Mouse (Mus musculus): Measurements from ENCODE around the gene Ulk1. TPM values are rescaled to one million over a fixed set of nuclear protein-coding genes. Genes with fewer than 3 reads are reported as not detected.

The Ulk1 gene
- polyA plus RNA-seq, 1 experiment, result 23.9 TPM

GRCm38 (mm10) chr5:110770031-110770445 is 39.9 kb downstream of the Ulk1 start:
- H3K4me3 ChIP-seq, result peak overlapping the region; percentile 69
- H3K79me2 ChIP-seq (ENCODE audit: control insufficient read depth, insufficient read depth), result peaks cover 50% of the 10 kb centered on the region
- H3K27me3 ChIP-seq (ENCODE audit: control insufficient read depth, insufficient read depth, insufficient read length), result no peaks in the 10 kb centered on the region
- H3K4me2 ChIP-seq (ENCODE audit: low read depth), result peak overlapping the region; percentile 94
- H3K36me3 ChIP-seq (ENCODE audit: control insufficient read depth, insufficient read depth), result peaks cover 7% of the 10 kb centered on the region
- TF ChIP-seq TCF3 (IDR thresholded peaks at IDR 0.05; ENCODE audit: insufficient read length, low read depth) (no peak), MAX (IDR thresholded peaks at IDR 0.05; ENCODE audit: low read depth) (no peak), CEBPB (IDR thresholded peaks at IDR 0.05; ENCODE audit: insufficient read depth, poor library complexity, severe bottlenecking) (no peak), E2F4 (IDR thresholded peaks at IDR 0.05; ENCODE audit: insufficient read depth) (no peak), POLR2A (IDR thresholded peaks at IDR 0.05; ENCODE audit: insufficient read length, low read depth) (no peak), TCF12 (IDR thresholded peaks at IDR 0.05; ENCODE audit: insufficient read depth, poor library complexity, severe bottlenecking) (no peak), USF1 (IDR thresholded peaks at IDR 0.05; ENCODE audit: low read depth) (no peak), SRF (IDR thresholded peaks at IDR 0.05; ENCODE audit: control insufficient read depth, insufficient read length, low read depth) (no peak), POLR2AphosphoS2 (IDR thresholded peaks at IDR 0.05; ENCODE audit: insufficient read length, low read depth) (no peak), MYOD1 (IDR thresholded peaks at IDR 0.05; ENCODE audit: control insufficient read depth in 1 of 3, insufficient read length in 2 of 3, low read depth in 2 of 3) (no peak), REST (IDR thresholded peaks at IDR 0.05; ENCODE audit: insufficient read depth, insufficient read length) (no peak), MYOG (IDR thresholded peaks at IDR 0.05; ENCODE audit: control insufficient read depth in 1 of 3, insufficient read depth in 1 of 3, insufficient read length in 2 of 3, low read depth in 2 of 3) (no peak)
- H3ac ChIP-seq (ENCODE audit: control insufficient read depth, insufficient read length), result peak overlapping the region; percentile 100

GRCm38 (mm10) chr5:110769272-110769671 is 40.6 kb downstream of the Ulk1 start:
- peaks cover 57% of the 10 kb centered on the region for H3K79me2 ChIP-seq (ENCODE audit: control insufficient read depth, insufficient read depth)
- TF ChIP-seq E2F4 (IDR thresholded peaks at IDR 0.05; ENCODE audit: insufficient read depth), result no peak
- TF ChIP-seq POLR2AphosphoS2 (IDR thresholded peaks at IDR 0.05; ENCODE audit: insufficient read length, low read depth), result no peak
- no peak for TF ChIP-seq POLR2A (IDR thresholded peaks at IDR 0.05; ENCODE audit: insufficient read length, low read depth)
- TF ChIP-seq CEBPB (IDR thresholded peaks at IDR 0.05; ENCODE audit: insufficient read depth, poor library complexity, severe bottlenecking), result no peak
- TF ChIP-seq SRF (IDR thresholded peaks at IDR 0.05; ENCODE audit: control insufficient read depth, insufficient read length, low read depth), result no peak
- no peak for TF ChIP-seq TCF3 (IDR thresholded peaks at IDR 0.05; ENCODE audit: insufficient read length, low read depth)
- no peak for TF ChIP-seq USF1 (IDR thresholded peaks at IDR 0.05; ENCODE audit: low read depth)
- TF ChIP-seq MYOD1 (IDR thresholded peaks at IDR 0.05; ENCODE audit: control insufficient read depth in 1 of 3, insufficient read length in 2 of 3, low read depth in 2 of 3), result no peak
- no peak for TF ChIP-seq MAX (IDR thresholded peaks at IDR 0.05; ENCODE audit: low read depth)
- TF ChIP-seq TCF12 (IDR thresholded peaks at IDR 0.05; ENCODE audit: insufficient read depth, poor library complexity, severe bottlenecking), result no peak
- no peak for TF ChIP-seq REST (IDR thresholded peaks at IDR 0.05; ENCODE audit: insufficient read depth, insufficient read length)
- no peak for TF ChIP-seq MYOG (IDR thresholded peaks at IDR 0.05; ENCODE audit: control insufficient read depth in 1 of 3, insufficient read depth in 1 of 3, insufficient read length in 2 of 3, low read depth in 2 of 3)
- no peaks in the 10 kb centered on the region for H3K27me3 ChIP-seq (ENCODE audit: control insufficient read depth, insufficient read depth, insufficient read length)
- H3ac ChIP-seq (ENCODE audit: control insufficient read depth, insufficient read length), result peak overlapping the region; percentile 100
- H3K4me2 ChIP-seq (ENCODE audit: low read depth), result peak overlapping the region; percentile 94
- peak overlapping the region; percentile 69 for H3K4me3 ChIP-seq
- H3K36me3 ChIP-seq (ENCODE audit: control insufficient read depth, insufficient read depth), result peaks cover 7% of the 10 kb centered on the region

GRCm38 (mm10) chr5:110763890-110764289 is 46.0 kb downstream of the Ulk1 start:
- Histone ChIP-seq H3K36me3 (ENCODE audit: control insufficient read depth, insufficient read depth) (no peaks in the 10 kb centered on the region), H3K4me2 (ENCODE audit: low read depth) (no peak overlapping the region), H3K4me3 (no peak overlapping the region), H3ac (ENCODE audit: control insufficient read depth, insufficient read length) (no peak overlapping the region), H3K79me2 (ENCODE audit: control insufficient read depth, insufficient read depth) (peaks cover 100% of the 10 kb centered on the region), H3K27me3 (ENCODE audit: control insufficient read depth, insufficient read depth, insufficient read length) (no peaks in the 10 kb centered on the region)
- TF ChIP-seq REST (IDR thresholded peaks at IDR 0.05; ENCODE audit: insufficient read depth, insufficient read length) (no peak), MAX (IDR thresholded peaks at IDR 0.05; ENCODE audit: low read depth) (no peak), TCF12 (IDR thresholded peaks at IDR 0.05; ENCODE audit: insufficient read depth, poor library complexity, severe bottlenecking) (no peak), SRF (IDR thresholded peaks at IDR 0.05; ENCODE audit: control insufficient read depth, insufficient read length, low read depth) (no peak), MYOG (IDR thresholded peaks at IDR 0.05; ENCODE audit: control insufficient read depth in 1 of 3, insufficient read depth in 1 of 3, insufficient read length in 2 of 3, low read depth in 2 of 3) (no peak), USF1 (IDR thresholded peaks at IDR 0.05; ENCODE audit: low read depth) (no peak), POLR2AphosphoS2 (IDR thresholded peaks at IDR 0.05; ENCODE audit: insufficient read length, low read depth) (no peak), POLR2A (IDR thresholded peaks at IDR 0.05; ENCODE audit: insufficient read length, low read depth) (no peak)

- Histone ChIP-seq H3K27me3 (ENCODE audit: control insufficient read depth, insufficient read depth, insufficient read length) (no peaks in the 10 kb centered on the region), H3K36me3 (ENCODE audit: control insufficient read depth, insufficient read depth) (peaks cover 8% of the 10 kb centered on the region), H3ac (ENCODE audit: control insufficient read depth, insufficient read length) (no peak overlapping the region), H3K79me2 (ENCODE audit: control insufficient read depth, insufficient read depth) (peaks cover 67% of the 10 kb centered on the region), H3K4me2 (ENCODE audit: low read depth) (no peak overlapping the region), H3K4me3 (no peak overlapping the region)
- TF ChIP-seq TCF3 (IDR thresholded peaks at IDR 0.05; ENCODE audit: insufficient read length, low read depth), result no peak
- no peak for TF ChIP-seq MAX (IDR thresholded peaks at IDR 0.05; ENCODE audit: low read depth)
- TF ChIP-seq MYOG (IDR thresholded peaks at IDR 0.05; ENCODE audit: control insufficient read depth in 1 of 3, insufficient read depth in 1 of 3, insufficient read length in 2 of 3, low read depth in 2 of 3), result no peak
- no peak for TF ChIP-seq E2F4 (IDR thresholded peaks at IDR 0.05; ENCODE audit: insufficient read depth)
- no peak for TF ChIP-seq USF1 (IDR thresholded peaks at IDR 0.05; ENCODE audit: low read depth)
- TF ChIP-seq SRF (IDR thresholded peaks at IDR 0.05; ENCODE audit: control insufficient read depth, insufficient read length, low read depth), result no peak
These were observed 64.9 kb downstream of the Ulk1 start for GRCm38 (mm10) chr5:110745021-110745420.

Data from myocyte (in vitro differentiated cells).